Mouse (Mus musculus): ENCODE results near the gene Rps17.

GRCm38 (mm10) chr7:81344544-81345446 is at the start of gene Rps17:
- TF ChIP-seq CTCF (IDR thresholded peaks at IDR 0.05; ENCODE audit: low read depth, low read length) (peak; percentile 67), GATA1 (IDR thresholded peaks at IDR 0.05; ENCODE audit: borderline replicate concordance, low read length) (no peak), GATA2 (IDR thresholded peaks at IDR 0.05; ENCODE audit: borderline replicate concordance, low read depth, low read length) (no peak)
